Mouse (Mus musculus): ENCODE measurements at regions not wholly inside any gene's neighbourhood (a gene's known extent, or its start where the extent isn't known, plus 50 kb on each side); places are given as distances from the start of the nearest gene placed in this dataset.

GRCm38 (mm10) chr5:4323387-4323704, 131.2 kb downstream of the Mterf1b start:
- Histone ChIP-seq H3K27ac (no peak overlapping the region), H3K27me3 (ENCODE audit: control insufficient read depth, insufficient read depth, low read length) (no peaks in the 10 kb centered on the region), H3K4me2 (ENCODE audit: low read depth) (no peak overlapping the region), H3K4me3 (ENCODE audit: insufficient read depth in 1 of 2, low read depth in 2 of 2, low read length in 2 of 2) (no peak overlapping the region), H3K36me3 (replicated peaks; ENCODE audit: control insufficient read depth, insufficient read depth, low read depth) (no peaks in the 10 kb centered on the region), H3K4me1 (replicated peaks; ENCODE audit: control insufficient read depth in 2 of 2, insufficient read depth in 2 of 2, low read length in 1 of 2) (peaks cover 0 to 6% of the 10 kb centered on the region in 2 experiments; a peak in 2 of 4 replicates), H3K9ac (replicated peaks) (no peak overlapping the region), H3K9me3 (ENCODE audit: control insufficient read depth, low read length) (no peaks in the 10 kb centered on the region)
- ATAC-seq (ENCODE audit: insufficient read depth) (no peak), DNase-seq (ENCODE audit: low read depth in 3 of 3, low spot score in 3 of 3) (no peak)
- TF ChIP-seq EP300 (IDR thresholded peaks at IDR 0.05; ENCODE audit: low read depth): no peak
- TF ChIP-seq CTCF (IDR thresholded peaks at IDR 0.05; ENCODE audit: low read depth): no peak
- 71% methylated on average over 2 of the region's 2 CpGs for WGBS (ENCODE audit: insufficient replicate concordance)

DNA sequence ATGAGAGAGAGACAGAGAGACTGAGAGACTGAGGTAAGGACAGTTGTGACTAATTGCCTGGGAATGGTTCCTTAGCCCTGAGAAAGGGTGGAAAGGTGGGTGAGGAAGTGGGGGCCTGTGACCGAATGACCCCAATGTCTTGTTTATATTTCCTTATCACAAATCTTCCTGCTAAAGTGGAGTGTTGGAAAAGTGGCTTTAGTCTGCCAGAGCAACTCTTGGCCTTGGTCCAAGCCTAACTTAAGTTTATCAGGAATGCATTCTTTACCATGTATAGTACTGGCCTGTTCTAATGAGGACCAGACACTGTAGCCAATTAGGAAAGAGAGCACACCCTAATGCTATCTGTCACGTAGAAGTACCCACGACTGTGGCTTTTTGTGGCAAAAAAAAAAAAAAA, 133.6 kb downstream of the Mterf1b start:
- TF ChIP-seq CTCF (IDR thresholded peaks at IDR 0.05; ENCODE audit: low read depth) (no peak), EP300 (IDR thresholded peaks at IDR 0.05; ENCODE audit: low read depth) (no peak)
- Histone ChIP-seq H3K27ac (no peak overlapping the region), H3K27me3 (ENCODE audit: control insufficient read depth, insufficient read depth, low read length) (no peaks in the 10 kb centered on the region), H3K4me1 (replicated peaks; ENCODE audit: control insufficient read depth in 2 of 2, insufficient read depth in 2 of 2, low read length in 1 of 2) (peaks cover 0 to 6% of the 10 kb centered on the region in 2 experiments; a peak in 2 of 4 replicates), H3K4me3 (ENCODE audit: insufficient read depth in 1 of 2, low read depth in 2 of 2, low read length in 2 of 2) (no peak overlapping the region), H3K9ac (replicated peaks) (no peak overlapping the region), H3K36me3 (replicated peaks; ENCODE audit: control insufficient read depth, insufficient read depth, low read depth) (no peaks in the 10 kb centered on the region), H3K4me2 (ENCODE audit: low read depth) (no peak overlapping the region), H3K9me3 (ENCODE audit: control insufficient read depth, low read length) (no peaks in the 10 kb centered on the region)
- no peak for DNase-seq (ENCODE audit: low read depth in 3 of 3, low spot score in 3 of 3)
- peak; percentile 60; the same call in 1 of the 2 replicates for ATAC-seq (ENCODE audit: insufficient read depth)
- 6% methylated on average over 3 of the region's 3 CpGs for WGBS (ENCODE audit: insufficient replicate concordance)

DNA sequence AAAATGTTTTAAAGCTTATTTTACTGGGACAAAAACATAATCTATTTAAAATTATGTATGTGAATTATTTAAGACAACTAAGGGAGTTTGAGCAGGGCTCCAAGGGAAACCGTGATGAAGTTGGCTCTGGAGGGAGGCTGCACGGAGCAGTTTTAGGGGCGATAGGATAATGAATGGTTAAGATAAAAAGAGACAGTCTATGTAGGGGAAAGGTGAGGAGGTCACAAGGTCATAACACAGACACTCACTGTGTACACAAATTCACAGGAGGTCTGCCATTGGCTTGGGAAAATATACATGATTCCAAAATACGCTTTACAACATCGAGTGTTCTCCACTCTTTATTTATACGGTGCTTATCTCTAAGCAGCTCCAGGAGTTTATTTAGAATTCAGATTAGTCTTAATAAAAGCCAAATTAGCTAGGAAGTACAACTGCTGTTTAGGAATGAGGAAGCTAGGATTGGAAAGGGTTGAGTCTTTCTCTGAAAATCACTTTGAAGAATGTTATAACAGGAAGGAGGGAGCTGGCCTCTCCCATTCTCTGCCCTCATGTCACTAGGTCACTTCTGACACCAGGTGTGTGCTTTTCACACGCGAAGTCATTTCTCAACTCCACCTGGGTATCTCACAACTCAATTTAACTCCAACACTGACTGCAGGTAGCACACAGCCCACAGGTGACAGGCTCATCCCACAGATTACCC, 134.3 kb downstream of the Mterf1b start:
- no peaks in the 10 kb centered on the region for H3K27me3 ChIP-seq (ENCODE audit: control insufficient read depth, insufficient read depth, low read length)
- no peak overlapping the region for H3K9ac ChIP-seq (replicated peaks)
- H3K27ac ChIP-seq: no peak overlapping the region
- no peak overlapping the region for H3K4me3 ChIP-seq (ENCODE audit: insufficient read depth in 1 of 2, low read depth in 2 of 2, low read length in 2 of 2)
- 36% methylated on average over 8 of the region's 8 CpGs for WGBS (ENCODE audit: insufficient replicate concordance)
- no peak for TF ChIP-seq CTCF (IDR thresholded peaks at IDR 0.05; ENCODE audit: low read depth)
- TF ChIP-seq EP300 (IDR thresholded peaks at IDR 0.05; ENCODE audit: low read depth): no peak
- peak; percentile 70; the same call in 1 of the 2 replicates for ATAC-seq (ENCODE audit: insufficient read depth)
- H3K36me3 ChIP-seq (replicated peaks; ENCODE audit: control insufficient read depth, insufficient read depth, low read depth): no peaks in the 10 kb centered on the region
- H3K9me3 ChIP-seq (ENCODE audit: control insufficient read depth, low read length): no peaks in the 10 kb centered on the region
- H3K4me1 ChIP-seq (replicated peaks; ENCODE audit: control insufficient read depth in 2 of 2, insufficient read depth in 2 of 2, low read length in 1 of 2): peaks cover 0 to 6% of the 10 kb centered on the region in 2 experiments; a peak in 2 of 4 replicates
- H3K4me2 ChIP-seq (ENCODE audit: low read depth): no peak overlapping the region
- no peak for DNase-seq (ENCODE audit: low read depth in 3 of 3, low spot score in 3 of 3)

DNA sequence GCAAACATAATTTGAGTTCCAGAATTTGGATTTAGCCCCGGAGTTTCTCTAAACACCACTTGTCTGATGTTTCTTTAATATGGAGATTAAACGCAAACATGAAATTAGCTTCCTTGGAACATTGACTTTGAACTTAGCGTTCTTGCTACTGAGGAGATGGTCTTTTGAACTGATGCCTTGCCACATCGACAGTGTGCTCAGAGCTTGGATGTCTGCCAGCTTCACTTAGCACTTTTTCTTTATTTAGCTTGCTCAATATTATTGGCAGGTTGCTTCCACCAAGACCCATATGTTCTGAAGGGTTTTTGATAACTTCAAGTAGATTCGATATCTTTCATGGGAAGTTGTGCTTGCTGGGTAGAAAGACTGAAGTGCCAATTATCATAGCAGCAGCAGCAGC, 143.5 kb downstream of the Mterf1b start:
- ATAC-seq (ENCODE audit: insufficient read depth) (no peak), DNase-seq (ENCODE audit: low read depth in 3 of 3, low spot score in 3 of 3) (no peak)
- Histone ChIP-seq H3K4me1 (replicated peaks; ENCODE audit: control insufficient read depth in 2 of 2, insufficient read depth in 2 of 2, low read length in 1 of 2) (no peaks in the 10 kb centered on the region), H3K36me3 (replicated peaks; ENCODE audit: control insufficient read depth, insufficient read depth, low read depth) (no peaks in the 10 kb centered on the region), H3K4me2 (ENCODE audit: low read depth) (no peak overlapping the region), H3K4me3 (ENCODE audit: insufficient read depth in 1 of 2, low read depth in 2 of 2, low read length in 2 of 2) (no peak overlapping the region), H3K9ac (replicated peaks) (no peak overlapping the region), H3K27ac (no peak overlapping the region), H3K27me3 (ENCODE audit: control insufficient read depth, insufficient read depth, low read length) (no peaks in the 10 kb centered on the region), H3K9me3 (ENCODE audit: control insufficient read depth, low read length) (no peaks in the 10 kb centered on the region)
- 61% methylated on average over 5 of the region's 5 CpGs for WGBS (ENCODE audit: insufficient replicate concordance)
- TF ChIP-seq CTCF (IDR thresholded peaks at IDR 0.05; ENCODE audit: low read depth) (no peak), EP300 (IDR thresholded peaks at IDR 0.05; ENCODE audit: low read depth) (no peak)

GRCm38 (mm10) chr5:4341956-4342355, 149.8 kb downstream of the Mterf1b start:
- Histone ChIP-seq H3K4me1 (replicated peaks; ENCODE audit: control insufficient read depth in 2 of 2, insufficient read depth in 2 of 2, low read length in 1 of 2) (no peaks in the 10 kb centered on the region), H3K9ac (replicated peaks) (no peak overlapping the region), H3K27ac (no peak overlapping the region), H3K4me3 (ENCODE audit: insufficient read depth in 1 of 2, low read depth in 2 of 2, low read length in 2 of 2) (no peak overlapping the region), H3K36me3 (replicated peaks; ENCODE audit: control insufficient read depth, insufficient read depth, low read depth) (no peaks in the 10 kb centered on the region), H3K4me2 (ENCODE audit: low read depth) (no peak overlapping the region), H3K9me3 (ENCODE audit: control insufficient read depth, low read length) (no peaks in the 10 kb centered on the region), H3K27me3 (ENCODE audit: control insufficient read depth, insufficient read depth, low read length) (no peaks in the 10 kb centered on the region)
- 35% methylated on average over 6 of the region's 6 CpGs for WGBS (ENCODE audit: insufficient replicate concordance)
- no peak for TF ChIP-seq EP300 (IDR thresholded peaks at IDR 0.05; ENCODE audit: low read depth)
- no peak for TF ChIP-seq CTCF (IDR thresholded peaks at IDR 0.05; ENCODE audit: low read depth)
- DNase-seq (ENCODE audit: low read depth in 3 of 3, low spot score in 3 of 3) (no peak), ATAC-seq (ENCODE audit: insufficient read depth) (no peak)

All from liver, embryonic 14.5 days (tissue).